Mouse (Mus musculus) olfactory bulb, adult 2 months (tissue): ENCODE measurements around the gene Bcr. TPM values are rescaled to one million over a fixed set of nuclear protein-coding genes. Genes with fewer than 3 reads are reported as not detected.

ENCODE experiments used
- H3K27ac ChIP-seq: fragments of 200-500 bp; 2 replicates; pipeline ENCODE4 v1.5.1; 2012; ENCODE audit warnings: low read depth, low read length; ENCODE audit not compliant: insufficient read depth
- H3K4me1 ChIP-seq: fragments of 200-500 bp; 2 replicates; pipeline ENCODE4 v1.6.1; 2012; ENCODE audit warnings: low read length; ENCODE audit not compliant: control insufficient read depth, insufficient read depth
- H3K4me3 ChIP-seq: fragments of 200-500 bp; 2 replicates; pipeline ENCODE4 v1.5.1; 2012; ENCODE audit warnings: mild to moderate bottlenecking, low read depth, low read length, moderate library complexity; ENCODE audit not compliant: insufficient read depth
- CTCF ChIP-seq: fragments of 200-500 bp; IDR thresholded peaks from 2 replicates; pipeline ENCODE4 v1.5.1; 2012; ENCODE audit warnings: low read depth, mild to moderate bottlenecking, low read length, moderate library complexity; ENCODE audit not compliant: insufficient read depth
- POLR2A ChIP-seq: fragments of 200-500 bp; IDR thresholded peaks from 2 replicates; pipeline ENCODE4 v1.6.1; 2012; ENCODE audit warnings: mild to moderate bottlenecking, low read depth, low read length, moderate library complexity; ENCODE audit not compliant: insufficient read depth
- WGBS: fragments of 180-500 bp; shearing (Covaris S2); methylation state at CpG from one replicate; pipeline ENCODE4 v1.1.7; 2018; 5-methylcytosine and 5-hydroxymethylcytosine counted together
- polyA plus RNA-seq: library from polyadenylated mRNA; stranded (reverse); fragments of >200 nt; gene quantifications from 2 replicates; pipeline ENCODE4 v1.2.4, GENCODE M21; 2012; ENCODE audit warnings: low replicate concordance; ENCODE audit not compliant: missing spikeins, insufficient read depth, insufficient read length

The Bcr gene
- polyA plus RNA-seq, 1 experiment, result not detected

DNA sequence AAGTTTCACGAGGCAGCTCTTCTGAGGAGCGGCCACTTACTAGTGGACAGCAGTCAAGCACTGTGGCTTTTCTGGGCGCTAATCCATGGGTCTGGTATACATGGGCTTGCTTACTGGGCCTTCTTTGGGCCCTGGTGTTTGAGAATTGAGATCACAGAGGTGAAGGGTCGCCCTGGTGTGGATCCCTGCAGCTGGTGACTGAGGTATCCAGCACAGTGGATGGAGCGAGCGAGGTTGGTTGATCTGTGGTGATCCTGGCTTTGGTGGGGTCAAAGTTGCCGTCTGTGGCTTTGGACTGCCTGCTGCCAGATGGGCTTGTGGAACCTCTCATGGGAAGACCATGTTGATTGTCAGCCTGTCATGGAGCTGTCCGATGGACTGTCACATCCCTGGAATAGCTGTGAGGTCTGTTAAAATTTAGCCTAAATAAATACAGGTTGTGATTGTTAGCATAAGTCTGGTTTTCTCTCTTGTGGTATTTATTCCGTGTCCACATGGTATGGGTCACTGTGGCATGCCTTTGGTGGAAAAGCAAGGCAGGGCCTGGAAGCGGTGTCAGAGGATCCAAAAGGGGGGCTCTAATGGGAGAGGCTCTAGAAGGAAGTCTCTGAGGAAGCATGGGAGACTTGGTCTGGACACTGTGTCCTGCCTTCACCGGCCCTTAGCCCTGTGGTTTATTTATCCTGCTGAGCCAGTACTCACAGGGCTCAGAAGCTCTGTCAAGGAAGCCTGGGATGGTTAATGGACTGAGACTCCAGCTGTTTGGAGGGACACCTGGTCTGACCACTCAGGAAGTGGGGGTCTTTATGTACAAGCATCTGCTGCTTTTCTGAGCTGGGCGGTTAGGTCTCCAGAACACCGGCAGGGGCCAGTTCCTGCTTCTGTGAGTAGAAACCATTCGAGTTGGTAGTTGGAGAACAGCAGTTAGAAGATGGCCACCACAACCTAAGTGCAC is 18.1 kb downstream of the Bcr start:
- WGBS, result 87% methylated on average over 14 of the region's 14 CpGs
- H3K4me1 ChIP-seq, result peaks cover 24% of the 10 kb centered on the region
- TF ChIP-seq POLR2A, result no peak
- no peak for TF ChIP-seq CTCF
- no peak overlapping the region for H3K4me3 ChIP-seq
- H3K27ac ChIP-seq, result no peak overlapping the region

DNA sequence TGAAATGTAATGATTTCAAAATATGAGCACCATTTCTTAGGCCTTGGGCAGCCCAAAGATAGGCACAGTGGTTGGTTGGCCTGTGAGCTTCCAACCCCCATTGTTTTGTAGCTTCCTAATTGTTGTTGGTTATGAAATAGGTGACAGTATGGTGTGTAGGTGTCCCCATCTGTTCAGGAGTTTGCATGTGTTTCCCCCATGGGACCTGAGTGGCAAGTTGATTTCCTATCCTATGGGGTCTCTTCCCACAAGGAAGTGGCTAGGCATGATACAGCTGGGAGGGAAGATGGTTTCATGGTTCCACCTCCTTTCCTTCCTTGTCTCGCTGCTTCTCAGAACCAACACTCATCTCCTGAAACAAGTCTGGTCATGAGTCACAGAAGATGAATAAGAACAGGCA is 24.9 kb downstream of the Bcr start:
- WGBS, result 53% methylated on average over 1 of the region's 1 CpGs
- no peak overlapping the region for H3K27ac ChIP-seq

DNA sequence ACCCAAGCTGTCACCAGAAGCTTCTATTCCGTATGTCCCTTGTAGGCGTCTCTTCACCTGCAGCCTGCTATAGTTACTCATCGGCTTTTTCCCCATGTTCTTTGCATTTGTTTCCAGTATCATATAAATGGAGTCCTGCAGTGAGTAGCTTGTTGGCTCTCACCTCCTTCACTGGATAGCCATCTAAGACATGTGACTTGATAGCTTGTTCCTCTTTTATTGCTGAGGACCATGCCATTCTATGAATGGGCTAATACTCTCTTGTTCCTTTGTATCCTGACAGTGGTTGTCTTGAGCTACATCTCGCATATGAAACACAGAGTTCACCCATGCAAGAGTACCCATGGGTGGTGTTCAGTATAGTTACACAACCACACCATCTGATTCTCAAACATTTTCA is 28.1 kb downstream of the Bcr start:
- no peak for TF ChIP-seq POLR2A
- no peak for TF ChIP-seq CTCF
- H3K4me3 ChIP-seq, result no peak overlapping the region
- peaks cover 7% of the 10 kb centered on the region; the same call in 1 of the 2 replicates for H3K4me1 ChIP-seq
- no peak overlapping the region for H3K27ac ChIP-seq
- 90% methylated on average over 4 of the region's 4 CpGs for WGBS

More for the DNA sequence above, 24.9 kb downstream of the Bcr start:
- no peak for TF ChIP-seq CTCF
- no peak for TF ChIP-seq POLR2A
- Histone ChIP-seq H3K4me3 (no peak overlapping the region), H3K4me1 (no peaks in the 10 kb centered on the region)

DNA sequence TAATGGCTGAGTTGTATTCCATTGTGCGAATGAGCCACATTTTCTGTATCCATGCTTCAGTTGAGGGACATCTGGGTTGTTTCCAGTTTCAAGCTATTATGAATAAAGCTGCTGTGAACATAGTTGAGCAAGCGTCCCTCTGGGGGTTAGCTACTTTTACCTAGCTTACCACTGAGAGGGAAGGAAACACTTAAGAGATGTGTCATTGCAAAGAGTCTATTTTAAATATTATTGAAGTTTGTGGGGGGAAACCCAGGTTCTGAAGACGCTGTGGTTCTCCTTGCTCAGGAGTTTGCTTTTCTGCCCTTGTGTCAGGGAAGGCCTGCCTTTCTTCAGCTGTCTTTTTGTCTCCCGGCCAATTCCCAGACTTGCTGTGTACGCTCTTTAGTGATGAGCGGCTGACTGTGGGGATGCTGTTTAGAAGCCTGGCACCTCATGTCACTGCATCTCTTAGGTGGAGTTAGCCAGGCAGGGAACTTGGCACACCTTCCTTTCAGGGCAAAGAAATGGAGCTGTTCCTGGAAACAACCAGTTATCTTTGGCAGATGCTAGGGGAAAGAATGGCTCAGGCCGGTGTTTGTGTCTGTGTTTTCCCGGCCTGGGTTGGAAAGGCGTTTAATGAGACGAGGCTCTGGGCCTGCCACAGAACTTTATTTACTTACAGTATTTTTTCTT is 31.2 kb downstream of the Bcr start:
- peaks cover 10% of the 10 kb centered on the region; the same call in 1 of the 2 replicates for H3K4me1 ChIP-seq
- H3K27ac ChIP-seq, result no peak overlapping the region
- TF ChIP-seq CTCF (no peak), POLR2A (no peak)
- H3K4me3 ChIP-seq, result no peak overlapping the region
- 53% methylated on average over 10 of the region's 10 CpGs for WGBS

DNA sequence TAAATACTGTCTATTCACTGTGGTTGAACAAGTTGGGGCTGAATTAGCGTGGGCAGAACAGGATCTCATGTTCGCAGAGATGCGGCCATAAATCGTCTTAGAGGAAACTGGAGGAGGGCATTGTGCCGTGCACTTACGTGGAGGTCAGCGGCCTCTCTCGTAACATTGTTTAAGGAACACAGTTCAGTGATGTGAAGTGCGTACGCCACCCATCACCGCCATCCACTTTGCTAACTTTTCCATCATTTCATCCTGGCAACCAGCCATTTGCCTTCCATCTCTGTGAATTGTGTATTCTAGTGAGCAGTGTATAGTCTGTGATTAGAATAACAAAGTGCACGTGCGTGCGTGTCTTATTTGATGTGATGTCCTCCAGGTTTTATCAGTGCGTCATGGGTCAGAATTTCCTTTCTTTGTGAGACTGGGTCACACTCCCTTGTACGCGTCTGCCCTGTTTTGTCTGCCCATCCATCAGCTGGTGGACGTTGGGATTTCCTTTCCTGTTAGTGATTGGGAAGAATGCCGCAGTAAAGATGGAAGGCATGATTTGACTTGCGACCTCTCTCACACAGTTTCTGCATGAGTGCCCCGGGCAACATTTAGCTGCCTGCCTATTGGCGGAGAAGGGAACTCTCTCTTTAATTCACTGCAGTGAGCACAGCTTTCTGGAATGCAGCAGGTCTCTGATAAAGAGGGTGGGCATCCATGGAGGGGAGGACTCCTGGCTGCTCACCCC is 33.0 kb downstream of the Bcr start:
- Histone ChIP-seq H3K4me3 (no peak overlapping the region), H3K27ac (no peak overlapping the region), H3K4me1 (peaks cover 20% of the 10 kb centered on the region)
- TF ChIP-seq CTCF (no peak), POLR2A (no peak)
- WGBS, result 76% methylated on average over 22 of the region's 22 CpGs

DNA sequence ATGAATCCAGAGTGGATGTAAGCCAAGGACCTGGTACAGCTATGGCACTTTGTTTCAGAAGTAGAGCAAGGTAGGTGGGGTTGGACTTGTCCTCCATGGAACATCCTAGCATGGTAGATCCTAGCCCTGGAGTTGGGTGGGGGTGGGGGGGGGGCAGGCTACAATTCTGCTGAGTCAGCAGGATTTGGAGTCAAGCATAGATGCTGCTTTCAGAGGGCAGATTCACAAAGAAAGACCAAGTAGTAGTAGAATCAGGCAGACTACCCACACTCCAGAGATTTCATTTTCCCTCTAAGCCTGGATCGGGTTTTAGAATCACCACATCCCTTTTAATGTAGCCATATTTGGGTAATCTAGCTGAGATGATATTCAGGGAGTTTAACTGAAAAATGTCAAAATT is 33.9 kb downstream of the Bcr start:
- peaks cover 26% of the 10 kb centered on the region for H3K4me1 ChIP-seq
- H3K27ac ChIP-seq, result no peak overlapping the region
- no peak overlapping the region for H3K4me3 ChIP-seq
- TF ChIP-seq CTCF (no peak), POLR2A (no peak)
- WGBS, result 96% methylated on average over 1 of the region's 1 CpGs

GRCm38 (mm10) chr10:75095216-75095615 is 34.8 kb downstream of the Bcr start:
- H3K27ac ChIP-seq, result no peak overlapping the region
- WGBS, result 89% methylated on average over 7 of the region's 7 CpGs
- H3K4me1 ChIP-seq, result peaks cover 29% of the 10 kb centered on the region
- H3K4me3 ChIP-seq, result no peak overlapping the region
- TF ChIP-seq CTCF (no peak), POLR2A (no peak)

DNA sequence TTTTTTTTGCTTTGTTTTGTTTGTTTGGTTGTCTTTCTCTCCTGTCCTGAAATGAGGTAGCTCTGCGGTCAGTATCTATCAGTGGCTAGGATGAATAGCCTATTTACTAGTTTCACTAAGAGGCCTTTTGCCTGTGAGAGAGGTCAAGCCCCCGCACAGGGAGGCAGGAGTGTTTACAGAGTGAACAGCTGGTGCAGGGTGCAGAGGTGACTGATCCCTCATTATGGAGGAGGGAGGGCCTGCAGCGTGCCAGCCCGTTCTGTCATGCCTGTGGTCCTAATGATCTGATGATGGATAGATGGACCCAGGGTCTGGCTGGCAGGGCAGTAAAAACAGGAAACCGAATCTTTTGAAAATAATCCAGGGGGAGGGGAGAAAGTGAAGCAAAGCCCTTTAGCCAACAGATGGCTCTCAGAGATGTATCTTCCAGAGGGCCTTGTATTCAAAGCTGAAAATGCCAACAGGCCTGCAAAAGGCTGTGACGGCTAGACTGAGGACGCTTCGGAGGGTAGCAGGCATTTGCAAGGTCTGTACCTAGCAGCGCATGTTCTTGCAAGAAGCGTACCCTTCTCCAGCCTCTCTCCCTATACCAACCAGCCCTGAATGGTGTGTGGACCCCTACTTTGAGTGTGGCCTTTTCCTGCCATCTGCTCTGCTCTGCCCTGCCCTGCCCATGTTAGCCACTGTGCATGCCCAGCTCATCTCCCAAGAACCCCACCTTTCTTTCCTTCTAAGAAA is 38.2 kb downstream of the Bcr start:
- 66% methylated on average over 10 of the region's 10 CpGs for WGBS
- no peak for TF ChIP-seq POLR2A
- TF ChIP-seq CTCF, result no peak
- Histone ChIP-seq H3K4me3 (no peak overlapping the region), H3K27ac (no peak overlapping the region), H3K4me1 (peaks cover 43% of the 10 kb centered on the region)
